In genomic region chr1:124045761-124046300, GRCm38 (mm10) we compare ENCODE assay signal across 9 mouse cellular contexts. TPM values are rescaled to one million over a fixed set of nuclear protein-coding genes. Genes with fewer than 3 reads are reported as not detected.
DNase-seq lines count a peak whose midpoint lies in the region; ATAC-seq lines count a peak whose summit lies in the region.
"Had no signal": no experiment of that assay in that cellular context is flagged by ENCODE, and none has a peak within 500 bp of the region (broad histone marks: within the 10 kb centered on the region; RNA-seq: fewer than 3 reads in every experiment).

No protein-coding gene starts in this region.

- H3K36me3 ChIP-seq in kidney, embryonic 15.5 days = no peaks in the 10 kb centered on the region
- no peaks in the 10 kb centered on the region for H3K36me3 ChIP-seq in hindbrain, embryonic 12.5 days
- H3K36me3 ChIP-seq in neural tube, embryonic 15.5 days = no peaks in the 10 kb centered on the region

- intact Hi-C loops in left cerebral cortex, postnatal 4 days (cut with DNase I) = loop anchor here (10.0 kb wide), 2 partner anchors 469 to 1329 kb away; no protein-coding TSS in a partner anchor

- H3K4me2 ChIP-seq in kidney, embryonic 15.5 days = peak overlapping the region; percentile 93
- peak overlapping the region; percentile 93 for H3K4me2 ChIP-seq in hindbrain, embryonic 12.5 days (replicated peaks)
- peak overlapping the region; percentile 76 for H3K4me2 ChIP-seq in neural tube, embryonic 15.5 days

- WGBS in kidney, embryonic 15.5 days = 0% methylated on average over 44 of the region's 44 CpGs
- 2% methylated on average over 31 of the region's 44 CpGs for WGBS in hindbrain, embryonic 12.5 days
- under 1% methylated on average over 41 of the region's 44 CpGs for WGBS in neural tube, embryonic 15.5 days

- peaks cover 14% of the 10 kb centered on the region for H3K4me1 ChIP-seq in kidney, embryonic 15.5 days
- peaks cover 6% of the 10 kb centered on the region; the same call in 1 of the 2 replicates for H3K4me1 ChIP-seq in hindbrain, embryonic 12.5 days
- H3K4me1 ChIP-seq in neural tube, embryonic 15.5 days = peaks cover 27% of the 10 kb centered on the region

- ATAC-seq in kidney, embryonic 15.5 days (replicated peaks; ENCODE audit: low FRiP score) = peak; percentile 87
- ATAC-seq in hindbrain, embryonic 12.5 days (ENCODE audit: low FRiP score) = peak; percentile 94
- peak; percentile 92 for ATAC-seq in neural tube, embryonic 15.5 days (ENCODE audit: low FRiP score)

- H3K9ac ChIP-seq in kidney, embryonic 15.5 days = peak overlapping the region; percentile 42
- peak overlapping the region; percentile 64 for H3K9ac ChIP-seq in hindbrain, embryonic 12.5 days
- H3K9ac ChIP-seq in neural tube, embryonic 15.5 days (replicated peaks) = peak overlapping the region; percentile 72

- peaks cover 55% of the 10 kb centered on the region for H3K27me3 ChIP-seq in kidney, embryonic 15.5 days
- peaks cover 32% of the 10 kb centered on the region for H3K27me3 ChIP-seq in hindbrain, embryonic 12.5 days
- H3K27me3 ChIP-seq in neural tube, embryonic 15.5 days (replicated peaks) = 0 out of 2 replicates have a peak, but pooled peaks cover 4% of the 10 kb centered on the region

- peak overlapping the region; percentile 55 for H3K4me3 ChIP-seq in kidney, embryonic 15.5 days (replicated peaks)
- peak overlapping the region; percentile 62 for H3K4me3 ChIP-seq in hindbrain, embryonic 12.5 days
- peak overlapping the region; percentile 65 for H3K4me3 ChIP-seq in neural tube, embryonic 15.5 days (replicated peaks)

- no peak for DNase-seq in kidney, adult 11 months
- peak; percentile 35 to 46 for DNase-seq in cerebellum, postnatal 4 days (ENCODE audit: low spot score in 2 of 2)
- peak; percentile 53 for DNase-seq in left cerebral cortex, postnatal 4 days
- no peak for DNase-seq in spleen, adult 18-20 months
- no peak for DNase-seq in gastrocnemius, adult 18-20 months (ENCODE audit: low spot score)

- no peaks in the 10 kb centered on the region for H3K9me3 ChIP-seq in kidney, embryonic 15.5 days (replicated peaks)
- H3K9me3 ChIP-seq in hindbrain, embryonic 12.5 days (replicated peaks) = no peaks in the 10 kb centered on the region
- H3K9me3 ChIP-seq in neural tube, embryonic 15.5 days (replicated peaks) = no peaks in the 10 kb centered on the region

- H3K27ac ChIP-seq in kidney, embryonic 15.5 days = no peak overlapping the region
- peak overlapping the region; percentile 60 for H3K27ac ChIP-seq in hindbrain, embryonic 12.5 days
- peak overlapping the region; percentile 89 for H3K27ac ChIP-seq in neural tube, embryonic 15.5 days (replicated peaks)

RNA-seq across cellular contexts. Expression of gene Dpp10, which starts 0.5 kb away (rescaled TPM):
- polyA plus RNA-seq in kidney, embryonic 15.5 days (2015; fragmentation: Nextera tagmentation; extraction: Ambion mirVana) = 0.44 and 0.45 TPM in 2 replicates
- polyA plus RNA-seq in hindbrain, embryonic 12.5 days (2016; fragmentation: Nextera tagmentation; extraction: Ambion mirVana) = 4.0 and 5.4 TPM in 2 replicates
- 10 to 100 TPM; 80.6 to 85.3 TPM for total RNA-seq in left cerebral cortex, postnatal 4 days (2021)
- 17.9 and 21.6 TPM in 2 replicates for polyA plus RNA-seq in neural tube, embryonic 15.5 days (2015; fragmentation: Nextera tagmentation; extraction: Ambion mirVana)
- total RNA-seq in gastrocnemius, adult 18-20 months (2021) = under 1 TPM in 1 of 2 experiments, not detected in 1; 0.28 TPM
- total RNA-seq: liver, adult 2 months had no signal
- polyA plus RNA-seq: liver, adult 2 months had no signal

Comparison
In these comparisons a context has a peak if more than half of its experiments do, and no peak if none do; other contexts are left out.
1. DNase-seq: peak in cerebellum, postnatal 4 days (2 of 2) and left cerebral cortex, postnatal 4 days (single experiment); none in kidney, adult 11 months (single experiment), spleen, adult 18-20 months (0 of 2) and gastrocnemius, adult 18-20 months (single experiment).
2. Peak in every context shown above with its lines, with median percentiles within 50 percentile points of each other: ATAC-seq, H3K4me2 ChIP-seq, H3K4me3 ChIP-seq and H3K9ac ChIP-seq.